In genomic region chr5:27250906-27251305, GRCm38 (mm10) we compare ENCODE assay signal across 18 mouse cellular contexts.
DNase-seq lines count a peak whose midpoint lies in the region.
"Had no signal": no experiment of that assay in that cellular context is flagged by ENCODE, and none has a peak within 500 bp of the region (broad histone marks: within the 10 kb centered on the region; RNA-seq: fewer than 3 reads in every experiment).

No protein-coding gene starts in this region.

- H3K9me3 ChIP-seq in embryonic facial prominence, embryonic 10.5 days, result peaks cover 10% of the 10 kb centered on the region; the same call in 1 of the 2 replicates
- H3K9me3 ChIP-seq: forebrain, embryonic 12.5 days; forebrain, embryonic 15.5 days; hindbrain, embryonic 12.5 days; hindbrain, embryonic 15.5 days had no signal

- H3K27ac ChIP-seq in embryonic facial prominence, embryonic 10.5 days (replicated peaks), result no peak overlapping the region
- H3K27ac ChIP-seq: embryonic facial prominence, embryonic 13.5 days; forebrain, embryonic 12.5 days; forebrain, embryonic 15.5 days; hindbrain, embryonic 12.5 days; hindbrain, embryonic 15.5 days had no signal

- H3K36me3 ChIP-seq in embryonic facial prominence, embryonic 10.5 days (replicated peaks), result no peaks in the 10 kb centered on the region
- H3K36me3 ChIP-seq: embryonic facial prominence, embryonic 13.5 days; forebrain, embryonic 12.5 days; forebrain, embryonic 15.5 days; hindbrain, embryonic 12.5 days; hindbrain, embryonic 15.5 days had no signal

- 93% methylated on average over 3 of the region's 3 CpGs for WGBS in embryonic facial prominence, embryonic 10.5 days

- H3K27me3 ChIP-seq in embryonic facial prominence, embryonic 10.5 days (replicated peaks; ENCODE audit: low read depth, poor library complexity, severe bottlenecking), result no peaks in the 10 kb centered on the region
- H3K27me3 ChIP-seq: embryonic facial prominence, embryonic 13.5 days; forebrain, embryonic 12.5 days; forebrain, embryonic 15.5 days; hindbrain, embryonic 12.5 days; hindbrain, embryonic 15.5 days had no signal

- H3K4me3 ChIP-seq in embryonic facial prominence, embryonic 10.5 days, result no peak overlapping the region
- H3K4me3 ChIP-seq: embryonic facial prominence, embryonic 13.5 days; erythroblast, embryonic 14.5 days; forebrain, embryonic 12.5 days; forebrain, embryonic 15.5 days; hindbrain, embryonic 12.5 days; hindbrain, embryonic 15.5 days had no signal

- H3K4me1 ChIP-seq in embryonic facial prominence, embryonic 10.5 days, result peaks cover 4% of the 10 kb centered on the region; the same call in 1 of the 2 replicates
- H3K4me1 ChIP-seq: embryonic facial prominence, embryonic 13.5 days; forebrain, embryonic 12.5 days; forebrain, embryonic 15.5 days; hindbrain, embryonic 12.5 days had no signal

- DNase-seq in adrenal gland, adult (ENCODE audit: inconsistent age in 2 of 2, low spot score in 1 of 2), result peak; percentile 85 to 89
- DNase-seq in adrenal gland, postnatal 4 days (ENCODE audit: low spot score in 2 of 2), result no peak
- DNase-seq in ovary, adult 18-20 months (ENCODE audit: low spot score), result peak; percentile 9
- no peak for DNase-seq in ovary, postnatal 14 days (ENCODE audit: low spot score)
- DNase-seq in adrenal gland, postnatal 25 days, result peak; percentile 39
- DNase-seq in embryonic facial prominence, embryonic 10.5 days (ENCODE audit: low spot score), result no peak
- no peak for DNase-seq in urinary bladder, adult 18-20 months (ENCODE audit: low spot score in 2 of 2)
- DNase-seq: cerebellum, adult 11 months; cerebellum, adult 2 months; cerebellum, adult 9-11 months; cerebellum, postnatal 25 days; gastrocnemius, postnatal 25 days had no signal

Comparison
In these comparisons a context has a peak if more than half of its experiments do, and no peak if none do; other contexts are left out.
1. DNase-seq: peak in adrenal gland, adult (2 of 2), ovary, adult 18-20 months (single experiment) and adrenal gland, postnatal 25 days (single experiment); none in adrenal gland, postnatal 4 days (0 of 2), ovary, postnatal 14 days (single experiment), embryonic facial prominence, embryonic 10.5 days (single experiment) and urinary bladder, adult 18-20 months (0 of 2).